Mouse (Mus musculus) liver, embryonic 14.5 days (tissue): ENCODE measurements around the gene Sap18b. TPM values are rescaled to one million over a fixed set of nuclear protein-coding genes. Genes with fewer than 3 reads are reported as not detected.

Source experiments
- ATAC-seq: fragments of 200-750 bp; cut with Nextera tagmentation; 2 replicates; pipeline ENCODE4 v1.8.0; 2017; ENCODE audit warnings: moderate number of reproducible peaks, mild to moderate bottlenecking, moderate library complexity; ENCODE audit not compliant: insufficient read depth
- DNase-seq, 3 experiments: peaks; one replicate each; pipeline ENCODE4 v3.0.0-alpha.2; 2012 to 2013; ENCODE audit warnings: low read depth in 3 of 3, low spot score in 3 of 3
- H3K27ac ChIP-seq: fragments of 300-500 bp; sonication (generic); 2 replicates; pipeline ENCODE4 v1.5.1; 2014; ENCODE audit warnings: moderate library complexity, mild to moderate bottlenecking, control low read depth, inconsistent platforms
- H3K27me3 ChIP-seq: fragments of 300-500 bp; sonication (generic); 2 replicates; pipeline ENCODE4 v1.6.1; 2014; ENCODE audit warnings: mild to moderate bottlenecking, low read length, moderate library complexity; ENCODE audit not compliant: control insufficient read depth, insufficient read depth
- H3K36me3 ChIP-seq: fragments of 300-500 bp; sonication (generic); replicated peaks from 2 replicates; pipeline ENCODE4 v1.6.1; 2014; ENCODE audit warnings: low read depth; ENCODE audit not compliant: control insufficient read depth, insufficient read depth
- H3K4me1 ChIP-seq, 2 experiments: fragments of 200-500 bp in 1 of 2; fragments of 300-500 bp in 1 of 2; sonication (generic) in 1 of 2; replicated peaks; 2 replicates each; pipeline ENCODE4 v1.6.1; 2012 to 2014; ENCODE audit warnings: antibody characterized with exemption in 1 of 2, inconsistent platforms in 1 of 2, low read length in 1 of 2; ENCODE audit not compliant: control insufficient read depth in 2 of 2, insufficient read depth in 2 of 2
- H3K4me2 ChIP-seq: fragments of 300-500 bp; sonication (generic); 2 replicates; pipeline ENCODE4 v1.6.1; 2014; ENCODE audit warnings: low read depth, mild to moderate bottlenecking, control low read depth, moderate library complexity
- H3K4me3 ChIP-seq, 2 experiments: fragments of 200-500 bp in 1 of 2; fragments of 300-500 bp in 1 of 2; sonication (generic) in 1 of 2; 2 replicates each; pipeline ENCODE4 v1.5.1; 2012 to 2014; ENCODE audit warnings: low read depth in 2 of 2, low read length in 2 of 2, mild to moderate bottlenecking in 2 of 2, control low read depth in 1 of 2, inconsistent platforms in 1 of 2, moderate library complexity in 1 of 2; ENCODE audit not compliant: insufficient read depth in 1 of 2
- H3K9ac ChIP-seq: fragments of 300-500 bp; sonication (generic); replicated peaks from 2 replicates; pipeline ENCODE4 v1.6.1; 2014; ENCODE audit warnings: mild to moderate bottlenecking, control low read depth, moderate library complexity
- H3K9me3 ChIP-seq: fragments of 300-500 bp; sonication (generic); 2 replicates; pipeline ENCODE4 v1.6.1; 2016; ENCODE audit warnings: low read length, mixed read lengths; ENCODE audit not compliant: control insufficient read depth
- CTCF ChIP-seq: IDR thresholded peaks from 2 replicates; pipeline ENCODE4 v1.5.1; 2016; ENCODE audit warnings: antibody characterized with exemption, low read depth, control low read depth
- EP300 ChIP-seq: IDR thresholded peaks from 2 replicates; pipeline ENCODE4 v1.6.1; 2016; ENCODE audit warnings: antibody characterized with exemption, low read depth
- WGBS: fragments of 180-500 bp; shearing (Covaris S2); extraction: QIAGEN DNeasy Blood & Tissue Kit; methylation state at CpG from one replicate; pipeline ENCODE4 v1.1.7; 2014; ENCODE audit not compliant: insufficient replicate concordance; 5-methylcytosine and 5-hydroxymethylcytosine counted together
- polyA plus RNA-seq, 2 experiments: library from polyadenylated mRNA; depleted of rRNA in 1 of 2; stranded (reverse) in 1 of 2; unstranded in 1 of 2; fragments of >200 nt; fragmentation: Nextera tagmentation in 1 of 2; extraction: Ambion mirVana in 1 of 2; gene quantifications; 2 replicates each; pipeline versions ENCODE4 v1.2.1 to v1.2.3; 2012 to 2014

Sap18b gene
- polyA plus RNA-seq, 2 experiments, result 75.6 to 247 TPM

DNA sequence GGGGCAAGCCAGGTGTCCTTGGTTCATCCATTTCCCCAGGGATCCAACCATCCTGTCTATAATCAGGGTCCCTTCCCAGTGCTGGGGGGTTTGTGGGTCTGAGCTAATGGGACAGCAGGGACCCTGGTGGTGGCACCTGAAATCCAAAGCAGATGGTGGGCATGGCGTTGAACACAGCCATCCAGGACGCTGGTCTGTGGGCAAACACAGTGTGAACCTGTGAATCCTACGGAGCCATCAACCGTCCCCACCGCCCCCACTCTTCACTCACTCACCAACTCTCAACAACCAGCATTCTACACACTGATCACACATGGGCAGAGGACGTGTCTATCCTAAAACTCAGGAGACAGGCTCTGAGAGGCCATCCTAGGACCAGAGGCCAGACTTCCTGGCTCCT lies 18.8 kb downstream of the Sap18b start:
- no peak overlapping the region for H3K27ac ChIP-seq
- no peak overlapping the region for H3K4me2 ChIP-seq
- ATAC-seq, result no peak
- no peaks in the 10 kb centered on the region for H3K36me3 ChIP-seq
- 65% methylated on average over 6 of the region's 6 CpGs for WGBS
- no peak for DNase-seq
- no peak overlapping the region for H3K4me3 ChIP-seq
- no peaks in the 10 kb centered on the region for H3K27me3 ChIP-seq
- H3K9ac ChIP-seq, result no peak overlapping the region
- H3K9me3 ChIP-seq, result no peaks in the 10 kb centered on the region
- H3K4me1 ChIP-seq, result 0 out of 4 replicates have a peak, but pooled peaks cover 0 to 2% of the 10 kb centered on the region in 2 experiments
- TF ChIP-seq EP300 (no peak), CTCF (no peak)

DNA sequence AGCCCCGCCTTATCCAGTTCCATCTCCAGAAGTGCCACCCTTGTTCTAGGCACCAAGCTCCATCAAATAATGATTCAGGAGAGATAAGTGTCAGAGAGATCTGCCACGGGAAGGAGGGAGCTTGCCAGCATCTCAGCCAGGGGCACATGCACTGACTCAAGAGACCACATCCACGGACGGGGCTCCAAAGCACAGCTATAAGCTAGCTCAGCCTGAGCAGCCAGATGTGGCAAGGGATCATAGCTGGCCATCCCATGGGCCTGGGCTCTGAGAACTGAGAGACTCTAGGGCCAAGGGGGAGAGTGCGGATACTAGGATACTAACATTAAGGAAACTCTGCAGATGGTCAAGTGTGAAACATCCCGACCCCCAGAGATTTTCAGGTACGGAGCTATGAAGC lies 19.9 kb downstream of the Sap18b start:
- 71% methylated on average over 7 of the region's 7 CpGs for WGBS
- Histone ChIP-seq H3K4me2 (no peak overlapping the region), H3K9ac (no peak overlapping the region), H3K4me3 (no peak overlapping the region), H3K27ac (no peak overlapping the region), H3K36me3 (no peaks in the 10 kb centered on the region), H3K27me3 (no peaks in the 10 kb centered on the region), H3K4me1 (0 out of 4 replicates have a peak, but pooled peaks cover 0 to 2% of the 10 kb centered on the region in 2 experiments), H3K9me3 (no peaks in the 10 kb centered on the region)
- DNase-seq (no peak), ATAC-seq (no peak)
- no peak for TF ChIP-seq CTCF
- no peak for TF ChIP-seq EP300

DNA sequence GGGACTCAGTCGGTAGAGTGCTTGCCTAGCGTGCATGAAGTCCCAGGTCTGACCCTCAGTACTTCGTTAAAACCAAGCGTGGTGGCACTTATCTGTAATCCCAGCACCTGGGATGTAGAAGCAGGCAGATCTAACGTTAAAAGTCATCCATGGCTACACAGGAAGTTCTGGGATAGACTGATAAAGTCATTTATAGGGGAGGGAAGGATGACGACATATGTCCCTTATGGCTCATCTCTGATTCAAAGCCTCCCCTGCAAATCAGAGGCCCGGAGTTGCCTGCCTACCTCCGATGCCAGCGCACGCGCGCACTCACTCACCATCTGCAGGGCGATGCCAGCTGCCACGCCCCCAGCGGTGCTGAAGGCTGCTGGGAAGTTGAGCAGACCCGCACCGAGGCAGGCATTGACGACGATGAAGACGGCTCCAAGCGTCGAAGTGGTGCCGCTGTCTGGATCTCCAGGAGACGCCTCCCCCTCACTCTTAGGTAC lies 23.0 kb downstream of the Sap18b start:
- H3K4me2 ChIP-seq, result no peak overlapping the region
- no peak overlapping the region for H3K27ac ChIP-seq
- no peaks in the 10 kb centered on the region for H3K36me3 ChIP-seq
- H3K27me3 ChIP-seq, result no peaks in the 10 kb centered on the region
- ATAC-seq, result peak; percentile 38; the same call in 1 of the 2 replicates
- TF ChIP-seq EP300, result 0 out of 2 replicates have a peak, but pooled peaks have one; percentile 22
- no peak for TF ChIP-seq CTCF
- no peak overlapping the region for H3K9ac ChIP-seq
- no peak overlapping the region for H3K4me3 ChIP-seq
- peaks cover 6 to 8% of the 10 kb centered on the region in 2 experiments for H3K4me1 ChIP-seq
- H3K9me3 ChIP-seq, result no peaks in the 10 kb centered on the region
- peak in 1 of 3 experiments; percentile 20 for DNase-seq
- WGBS, result 52% methylated on average over 24 of the region's 24 CpGs

DNA sequence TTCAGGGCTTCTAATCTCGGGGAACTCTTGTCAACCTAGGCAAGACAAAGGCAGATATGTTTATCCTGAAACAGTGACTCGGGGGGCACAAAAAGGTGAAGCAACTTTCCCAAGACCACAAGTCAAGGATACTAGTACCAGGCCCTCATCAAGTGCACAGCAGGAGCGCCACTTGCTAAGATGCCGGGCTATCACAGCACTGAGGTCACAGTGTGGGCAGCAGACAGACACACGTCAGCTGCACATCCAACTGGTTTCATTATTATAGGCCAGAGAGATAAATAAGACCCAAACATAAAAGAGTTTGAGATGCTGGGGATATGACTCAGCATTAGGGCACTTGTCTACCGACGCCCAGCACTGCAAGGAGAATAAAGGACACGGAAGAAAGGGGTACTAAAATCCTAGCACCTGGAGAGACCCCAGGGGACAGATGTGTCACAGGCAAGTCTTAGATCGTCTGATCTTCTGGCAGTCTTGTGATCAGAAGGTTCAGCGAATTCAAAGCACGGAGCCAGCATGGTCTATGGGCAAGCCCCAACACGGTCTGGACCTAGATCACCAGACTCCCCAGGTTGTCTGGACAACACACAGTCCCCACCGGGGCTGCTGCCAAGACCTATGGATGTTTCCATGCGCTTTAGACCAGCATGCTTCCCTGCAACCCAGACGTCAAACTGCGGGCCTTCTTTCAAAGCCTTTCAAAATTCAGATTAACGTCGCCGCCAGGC lies 23.8 kb downstream of the Sap18b start:
- DNase-seq (no peak), ATAC-seq (no peak)
- Histone ChIP-seq H3K27me3 (no peaks in the 10 kb centered on the region), H3K27ac (no peak overlapping the region), H3K9me3 (no peaks in the 10 kb centered on the region), H3K4me3 (no peak overlapping the region), H3K9ac (no peak overlapping the region), H3K36me3 (no peaks in the 10 kb centered on the region), H3K4me2 (no peak overlapping the region), H3K4me1 (peaks cover 6 to 12% of the 10 kb centered on the region in 2 experiments)
- 77% methylated on average over 19 of the region's 19 CpGs for WGBS
- no peak for TF ChIP-seq EP300
- TF ChIP-seq CTCF, result no peak

DNA sequence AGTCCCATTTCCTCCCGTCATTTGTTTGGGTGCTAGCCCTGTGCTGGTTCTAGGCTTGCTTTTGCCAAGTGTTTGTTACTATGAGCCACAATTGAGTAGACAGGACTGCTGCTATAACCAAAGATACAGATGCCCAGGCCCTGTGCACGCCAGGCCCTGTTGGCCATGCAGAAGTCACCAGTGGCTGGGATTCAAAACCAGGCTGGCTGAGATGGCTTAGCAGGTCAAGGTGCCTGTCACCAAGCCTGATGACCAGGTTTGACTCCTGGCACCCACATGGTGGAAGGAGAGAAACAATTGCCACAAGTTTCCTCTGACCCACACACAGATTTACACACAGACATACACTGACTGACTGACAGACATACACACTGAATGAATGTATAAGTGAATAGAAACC lies 25.2 kb downstream of the Sap18b start:
- no peak for DNase-seq
- peaks cover 6 to 12% of the 10 kb centered on the region in 2 experiments for H3K4me1 ChIP-seq
- no peak overlapping the region for H3K9ac ChIP-seq
- H3K36me3 ChIP-seq, result no peaks in the 10 kb centered on the region
- TF ChIP-seq EP300 (no peak), CTCF (no peak)
- H3K4me2 ChIP-seq, result no peak overlapping the region
- ATAC-seq, result no peak
- H3K4me3 ChIP-seq, result no peak overlapping the region
- H3K27me3 ChIP-seq, result no peaks in the 10 kb centered on the region
- no peaks in the 10 kb centered on the region for H3K9me3 ChIP-seq
- WGBS, result 67% methylated on average over 2 of the region's 2 CpGs
- H3K27ac ChIP-seq, result no peak overlapping the region
